Mouse (Mus musculus) olfactory bulb, adult 2 months (tissue): ENCODE measurements around the gene Fgfr2.

Experiments used
- CTCF ChIP-seq: fragments of 200-500 bp; IDR thresholded peaks from 2 replicates; pipeline ENCODE4 v1.5.1; 2012; ENCODE audit warnings: low read depth, mild to moderate bottlenecking, low read length, moderate library complexity; ENCODE audit not compliant: insufficient read depth
- POLR2A ChIP-seq: fragments of 200-500 bp; IDR thresholded peaks from 2 replicates; pipeline ENCODE4 v1.6.1; 2012; ENCODE audit warnings: mild to moderate bottlenecking, low read depth, low read length, moderate library complexity; ENCODE audit not compliant: insufficient read depth

GRCm38 (mm10) chr7:130895618-130895945 lies 2227.6 kb downstream of the Fgfr2 start:
- no peak for TF ChIP-seq CTCF
- TF ChIP-seq POLR2A, result no peak
